Mouse (Mus musculus): ENCODE data around the gene C87436. TPM values are rescaled to one million over a fixed set of nuclear protein-coding genes. Genes with fewer than 3 reads are reported as not detected.

C87436 gene
- polyA plus RNA-seq, 1 experiment from 2014 or later = 16.1 TPM

GRCm38 (mm10) chr6:86493469-86494263 lies 55.5 kb downstream of the C87436 start:
- CTCF ChIA-PET = no interaction called here
- POLR2A ChIA-PET = no interaction called here

GRCm38 (mm10) chr6:86494767-86495166 lies 56.6 kb downstream of the C87436 start:
- CTCF ChIA-PET = no interaction called here
- H3K27me3 ChIP-seq = no peaks in the 10 kb centered on the region
- in situ Hi-C loops (cut with MboI; ENCODE audit: low pct_unique_long_range_greater_than_20kb) = no loop called here
- ATAC-seq = no peak
- no peak for TF ChIP-seq CTCF (IDR thresholded peaks at IDR 0.05)
- POLR2A ChIA-PET = interaction anchor here (0.8 kb wide), 1 partner anchor 29 kb away, joined by 5 read pairs; no protein-coding TSS in a partner anchor
- DNase-seq (ENCODE audit: low read depth, low spot score) = no peak

More at GRCm38 (mm10) chr6:86493469-86494263, 55.5 kb downstream of the C87436 start:
- no peak for DNase-seq (ENCODE audit: low read depth, low spot score)
- no peaks in the 10 kb centered on the region for H3K27me3 ChIP-seq
- in situ Hi-C loops (cut with MboI; ENCODE audit: low pct_unique_long_range_greater_than_20kb) = no loop called here
- TF ChIP-seq CTCF (IDR thresholded peaks at IDR 0.05) = no peak
- ATAC-seq = no peak

GRCm38 (mm10) chr6:86495661-86496060 lies 57.5 kb downstream of the C87436 start:
- no peak for TF ChIP-seq CTCF (IDR thresholded peaks at IDR 0.05)
- DNase-seq (ENCODE audit: low read depth, low spot score) (no peak), ATAC-seq (no peak)
- CTCF ChIA-PET = interaction anchor here (1.2 kb wide), 1 partner anchor 18 kb away, joined by 3 read pairs; no protein-coding TSS in a partner anchor
- in situ Hi-C loops (cut with MboI; ENCODE audit: low pct_unique_long_range_greater_than_20kb) = no loop called here
- no peaks in the 10 kb centered on the region for H3K27me3 ChIP-seq
- POLR2A ChIA-PET = no interaction called here

GRCm38 (mm10) chr6:86496127-86496526 lies 58.0 kb downstream of the C87436 start:
- POLR2A ChIA-PET = no interaction called here
- CTCF ChIA-PET = interaction anchor here (1.2 kb wide), 1 partner anchor 18 kb away, joined by 3 read pairs; no protein-coding TSS in a partner anchor
- no peak for DNase-seq (ENCODE audit: low read depth, low spot score)
- ATAC-seq = no peak
- H3K27me3 ChIP-seq = no peaks in the 10 kb centered on the region
- in situ Hi-C loops (cut with MboI; ENCODE audit: low pct_unique_long_range_greater_than_20kb) = no loop called here
- no peak for TF ChIP-seq CTCF (IDR thresholded peaks at IDR 0.05)

GRCm38 (mm10) chr6:86496585-86496984 lies 58.4 kb downstream of the C87436 start:
- TF ChIP-seq CTCF (IDR thresholded peaks at IDR 0.05) = no peak
- ChIA-PET CTCF (interaction anchor here (1.2 kb wide), 1 partner anchor 17 kb away, joined by 3 read pairs; no protein-coding TSS in a partner anchor), POLR2A (no interaction called here)
- DNase-seq (ENCODE audit: low read depth, low spot score) = no peak
- H3K27me3 ChIP-seq = no peaks in the 10 kb centered on the region
- in situ Hi-C loops (cut with MboI; ENCODE audit: low pct_unique_long_range_greater_than_20kb) = no loop called here
- no peak for ATAC-seq

GRCm38 (mm10) chr6:86497071-86497815 lies 59.1 kb downstream of the C87436 start:
- POLR2A ChIA-PET = no interaction called here
- ATAC-seq (no peak), DNase-seq (ENCODE audit: low read depth, low spot score) (no peak)
- no peak for TF ChIP-seq CTCF (IDR thresholded peaks at IDR 0.05)
- CTCF ChIA-PET = no interaction called here
- H3K27me3 ChIP-seq = no peaks in the 10 kb centered on the region
- in situ Hi-C loops (cut with MboI; ENCODE audit: low pct_unique_long_range_greater_than_20kb) = no loop called here

GRCm38 (mm10) chr6:86497942-86498732 lies 60.0 kb downstream of the C87436 start:
- DNase-seq (ENCODE audit: low read depth, low spot score) = no peak
- CTCF ChIA-PET = no interaction called here
- H3K27me3 ChIP-seq = no peaks in the 10 kb centered on the region
- no peak for ATAC-seq
- in situ Hi-C loops (cut with MboI; ENCODE audit: low pct_unique_long_range_greater_than_20kb) = no loop called here
- no peak for TF ChIP-seq CTCF (IDR thresholded peaks at IDR 0.05)
- POLR2A ChIA-PET = no interaction called here

GRCm38 (mm10) chr6:86499571-86500109 lies 61.5 kb downstream of the C87436 start:
- POLR2A ChIA-PET = no interaction called here
- in situ Hi-C loops (cut with MboI; ENCODE audit: low pct_unique_long_range_greater_than_20kb) = no loop called here
- CTCF ChIA-PET = no interaction called here
- no peak for TF ChIP-seq CTCF (IDR thresholded peaks at IDR 0.05)
- no peaks in the 10 kb centered on the region for H3K27me3 ChIP-seq
- no peak for DNase-seq (ENCODE audit: low read depth, low spot score)
- no peak for ATAC-seq

- ChIA-PET CTCF (no interaction called here), POLR2A (no interaction called here)
- no peak for TF ChIP-seq CTCF (IDR thresholded peaks at IDR 0.05)
- H3K27me3 ChIP-seq = no peaks in the 10 kb centered on the region
- no peak for ATAC-seq
- in situ Hi-C loops (cut with MboI; ENCODE audit: low pct_unique_long_range_greater_than_20kb) = no loop called here
- no peak for DNase-seq (ENCODE audit: low read depth, low spot score)
Observed at GRCm38 (mm10) chr6:86503513-86503912, 65.3 kb downstream of the C87436 start.

GRCm38 (mm10) chr6:86505671-86506070 lies 67.5 kb downstream of the C87436 start:
- POLR2A ChIA-PET = no interaction called here
- no peaks in the 10 kb centered on the region for H3K27me3 ChIP-seq
- TF ChIP-seq CTCF (IDR thresholded peaks at IDR 0.05) = no peak
- no peak for DNase-seq (ENCODE audit: low read depth, low spot score)
- CTCF ChIA-PET = no interaction called here
- in situ Hi-C loops (cut with MboI; ENCODE audit: low pct_unique_long_range_greater_than_20kb) = no loop called here
- ATAC-seq = no peak
